Mouse (Mus musculus) retina, postnatal 7 days (tissue): ENCODE results near the gene Map3k1.

Experiments used
- DNase-seq: peaks from one replicate; pipeline ENCODE4 v3.0.0-alpha.2; 2012; ENCODE audit warnings: low read depth, low spot score

The Map3k1 gene

GRCm38 (mm10) chr13:111808637-111809465 is at the start of gene Map3k1:
TSS of gene Map3k1 (minus strand) at chr13:111808993.
- DNase-seq = peak; percentile 81

DNA sequence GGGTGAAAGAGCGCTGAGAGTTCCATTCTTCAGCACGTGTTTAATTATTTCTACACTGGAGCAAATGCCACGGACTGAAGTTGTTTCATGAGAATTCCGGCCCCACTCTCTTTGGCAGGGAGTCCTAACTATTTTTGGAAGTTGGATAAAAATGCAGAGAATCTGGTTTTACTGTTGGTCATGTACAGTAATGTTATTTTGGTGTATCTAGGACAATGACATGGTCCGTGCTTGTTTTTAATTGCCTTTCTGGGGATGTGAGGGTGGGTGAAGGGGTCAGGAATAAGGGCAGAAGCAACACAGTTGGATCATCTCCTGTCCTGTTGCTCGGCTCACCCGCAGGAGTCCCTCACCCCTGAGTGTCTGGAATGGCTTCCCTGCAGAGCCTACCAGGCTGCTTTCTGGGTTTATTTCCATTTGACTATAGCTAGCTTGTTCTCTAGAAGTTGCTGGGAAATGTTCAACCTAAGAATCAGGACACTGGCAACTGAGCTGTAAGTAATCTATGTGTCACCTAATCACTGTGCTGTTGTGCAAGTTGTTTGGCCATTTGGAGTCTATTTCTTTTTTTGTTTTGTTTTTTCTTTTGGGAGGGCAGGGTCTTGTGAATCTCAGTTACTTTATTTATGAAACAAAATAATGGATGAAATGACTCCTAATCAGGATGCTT is 48.1 kb upstream of the Map3k1 start:
- no peak for DNase-seq

GRCm38 (mm10) chr13:111856232-111856631 is 47.4 kb upstream of the Map3k1 start:
- no peak for DNase-seq

DNA sequence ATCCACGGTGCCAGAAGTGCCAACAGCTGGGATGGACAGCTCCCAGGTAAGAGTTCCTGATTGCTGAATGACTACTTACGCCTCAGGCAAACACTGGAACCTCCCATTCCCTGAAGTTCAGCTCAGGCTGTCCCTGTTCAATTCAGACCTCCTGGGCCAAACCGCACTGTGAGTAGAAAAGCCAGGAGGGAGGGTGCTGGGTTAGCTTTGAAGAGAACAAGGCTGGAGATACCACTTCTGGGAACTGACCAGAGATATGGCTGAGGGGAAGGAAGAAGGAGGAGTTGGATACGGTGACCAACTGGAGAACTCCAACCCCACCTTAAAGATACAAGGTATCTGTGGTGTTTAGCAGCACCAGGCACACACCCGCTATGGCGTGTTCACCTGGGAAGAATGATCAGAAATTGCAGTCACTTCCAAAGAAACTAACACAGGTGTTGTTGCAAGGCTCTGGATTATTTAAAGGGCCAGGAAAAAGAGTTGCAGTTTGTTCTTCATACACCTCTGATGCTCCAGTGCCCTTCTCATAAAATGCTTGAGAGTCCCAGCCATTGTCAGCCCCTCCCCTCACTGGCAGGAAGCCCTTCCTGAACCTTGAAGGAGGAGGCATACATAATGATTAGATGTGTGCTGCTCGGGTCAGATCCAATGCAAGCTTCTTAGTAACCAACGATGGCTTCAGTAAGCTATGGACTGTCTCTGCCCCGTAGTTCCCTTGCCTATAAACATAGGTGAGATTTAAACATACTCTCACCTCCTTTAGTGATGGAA is 43.8 kb upstream of the Map3k1 start:
- no peak for DNase-seq

GRCm38 (mm10) chr13:111850046-111850837 is 41.4 kb upstream of the Map3k1 start:
- DNase-seq = no peak

DNA sequence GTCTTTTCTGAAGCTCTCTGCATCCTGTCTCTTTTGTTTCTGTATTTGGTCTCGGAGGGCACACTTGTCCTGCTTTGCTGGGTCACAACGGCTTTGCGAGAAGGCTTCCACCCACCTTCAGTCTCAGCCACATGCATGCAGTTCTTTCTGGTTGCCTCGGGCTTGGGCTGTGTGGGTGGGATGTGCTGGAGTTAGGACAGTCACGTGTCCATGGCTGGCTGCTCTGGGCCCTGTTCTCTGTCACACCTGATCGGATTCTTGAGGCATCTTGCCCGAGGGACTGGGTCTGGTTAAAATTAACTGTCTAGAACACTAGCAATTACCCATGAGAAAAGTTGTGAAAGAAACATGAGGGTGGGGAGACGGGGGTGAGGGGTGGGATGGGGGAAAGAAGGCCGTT is 36.7 kb upstream of the Map3k1 start:
- no peak for DNase-seq

GRCm38 (mm10) chr13:111844313-111844712 is 35.5 kb upstream of the Map3k1 start:
- DNase-seq = no peak

DNA sequence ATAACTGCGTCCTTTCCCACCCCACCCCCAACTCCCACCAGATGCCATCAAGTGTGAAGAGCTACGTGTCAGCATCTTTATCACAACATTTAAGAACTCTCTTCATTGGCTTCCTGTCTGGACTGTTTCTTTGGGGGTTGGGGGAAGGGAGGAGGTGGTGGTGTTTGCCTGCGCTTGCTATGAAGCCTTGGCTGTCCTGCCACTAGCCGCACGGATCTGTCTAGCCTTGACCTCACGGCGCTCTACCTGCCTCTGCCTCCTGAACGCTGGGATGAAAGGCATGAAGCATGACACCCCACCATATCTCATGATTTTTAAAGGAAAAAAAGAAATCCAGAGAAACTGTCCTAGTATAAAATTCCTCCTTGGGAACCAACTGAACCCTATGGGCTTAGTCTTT is 27.0 kb upstream of the Map3k1 start:
- no peak for DNase-seq

DNA sequence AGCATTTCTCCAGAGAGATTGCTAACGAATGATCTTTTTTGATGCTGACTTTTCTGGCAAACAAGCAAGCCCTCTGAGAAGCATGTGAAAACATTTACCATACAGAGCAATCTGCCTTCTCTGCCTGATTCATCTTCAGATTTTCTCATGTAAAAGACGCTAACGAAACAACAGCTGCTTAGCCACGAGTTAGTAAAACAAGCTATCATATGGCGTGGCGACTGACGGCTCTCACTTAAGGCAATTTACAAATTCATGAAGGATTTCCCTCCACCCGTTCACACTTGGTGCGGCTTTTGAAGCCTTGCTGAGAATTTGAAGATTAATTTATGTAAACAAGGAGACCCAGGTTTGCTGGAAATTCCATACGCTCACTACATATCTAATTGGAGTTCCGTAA is 25.8 kb upstream of the Map3k1 start:
- DNase-seq = no peak

- no peak for DNase-seq
These were observed 20.7 kb upstream of the Map3k1 start for GRCm38 (mm10) chr13:111829473-111829872.

DNA sequence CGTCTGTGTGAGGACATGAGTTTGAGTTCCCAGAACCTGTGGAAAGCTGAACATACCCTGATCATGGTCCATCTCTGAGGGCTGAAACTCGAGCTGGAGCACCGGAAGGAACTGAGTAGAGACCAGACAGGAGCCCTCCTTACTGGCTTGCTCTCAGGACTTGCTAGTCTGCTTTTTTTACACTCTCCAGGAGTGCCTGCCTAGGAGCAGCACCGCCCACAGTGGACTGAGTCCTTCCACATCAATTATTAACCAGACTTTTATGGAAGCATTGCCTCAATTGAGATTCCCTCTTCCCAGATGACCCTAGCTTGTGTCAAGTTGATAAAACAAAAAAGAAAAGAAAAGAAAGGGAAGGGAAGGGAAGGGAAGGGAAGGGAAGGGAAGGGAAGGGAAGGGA is 18.7 kb upstream of the Map3k1 start:
- no peak for DNase-seq

GRCm38 (mm10) chr13:111824178-111824577 is 15.4 kb upstream of the Map3k1 start:
- DNase-seq = no peak

DNA sequence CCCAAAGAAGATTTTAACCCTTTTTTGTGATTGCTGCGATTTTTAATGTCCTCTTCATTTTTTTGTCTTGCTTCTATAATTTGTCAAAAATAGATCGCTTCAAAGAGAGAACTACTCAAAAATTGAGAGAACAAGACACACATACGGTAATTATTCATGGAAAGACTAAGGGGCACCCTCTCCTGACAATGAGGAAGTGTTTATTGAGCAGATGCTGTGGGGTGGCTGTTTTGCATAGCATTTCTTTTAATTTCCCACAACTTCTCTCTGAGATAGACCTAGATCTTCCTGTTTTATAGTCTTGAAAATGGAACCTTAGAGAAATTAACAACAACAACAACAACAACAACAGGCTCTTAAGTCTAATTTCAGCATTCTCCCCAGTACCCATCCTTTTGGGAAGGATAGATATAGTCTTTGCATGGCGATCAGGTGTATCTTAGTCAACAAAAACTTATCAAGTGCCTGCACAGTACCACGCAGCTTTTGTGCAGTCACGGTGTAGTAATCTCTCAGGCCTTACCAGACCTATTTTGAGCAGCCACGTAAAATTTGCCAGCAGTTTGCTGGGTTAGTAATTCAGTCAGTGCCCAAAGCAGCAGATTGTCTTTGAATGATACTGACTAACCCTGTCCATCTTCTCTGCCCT is 13.1 kb upstream of the Map3k1 start:
- no peak for DNase-seq

DNA sequence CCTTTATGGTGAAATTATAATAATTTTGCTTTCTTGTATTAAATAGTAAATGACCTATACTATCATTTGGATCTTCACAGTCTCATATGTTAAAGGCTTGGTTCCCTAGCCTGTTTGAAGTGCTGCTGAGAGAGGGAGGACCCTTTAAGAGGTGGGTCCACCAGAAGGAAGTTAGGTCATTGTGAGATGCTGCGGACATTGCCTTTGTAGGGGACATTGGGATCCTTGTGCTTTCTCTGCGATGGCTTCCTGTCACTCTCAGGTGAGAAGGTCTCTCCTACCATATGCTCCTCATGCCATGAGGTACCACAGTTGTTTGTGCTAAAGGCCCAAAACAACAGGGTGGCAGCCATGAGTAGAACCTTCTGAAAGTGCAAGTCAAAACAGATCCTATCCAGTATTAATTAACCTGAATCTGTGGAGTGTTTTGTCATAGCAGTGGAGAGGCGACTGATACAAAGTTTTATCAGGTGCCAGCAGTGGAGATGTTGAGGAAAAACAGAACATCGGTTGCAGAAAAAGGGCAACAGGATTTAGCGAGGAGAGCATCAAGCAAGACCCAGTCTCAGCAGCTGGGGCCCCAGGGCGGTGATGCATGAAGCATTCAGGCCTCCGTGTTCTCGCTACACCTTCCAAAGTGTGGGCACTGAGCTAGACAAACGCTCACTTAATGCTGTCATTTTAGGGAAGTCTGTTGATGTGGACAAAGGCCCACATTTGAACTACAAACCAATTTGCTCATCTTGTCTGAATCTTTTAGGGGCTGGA is 11.0 kb upstream of the Map3k1 start:
- DNase-seq = no peak

- DNase-seq = no peak
These were observed 10.3 kb upstream of the Map3k1 start for GRCm38 (mm10) chr13:111819106-111819505.

DNA sequence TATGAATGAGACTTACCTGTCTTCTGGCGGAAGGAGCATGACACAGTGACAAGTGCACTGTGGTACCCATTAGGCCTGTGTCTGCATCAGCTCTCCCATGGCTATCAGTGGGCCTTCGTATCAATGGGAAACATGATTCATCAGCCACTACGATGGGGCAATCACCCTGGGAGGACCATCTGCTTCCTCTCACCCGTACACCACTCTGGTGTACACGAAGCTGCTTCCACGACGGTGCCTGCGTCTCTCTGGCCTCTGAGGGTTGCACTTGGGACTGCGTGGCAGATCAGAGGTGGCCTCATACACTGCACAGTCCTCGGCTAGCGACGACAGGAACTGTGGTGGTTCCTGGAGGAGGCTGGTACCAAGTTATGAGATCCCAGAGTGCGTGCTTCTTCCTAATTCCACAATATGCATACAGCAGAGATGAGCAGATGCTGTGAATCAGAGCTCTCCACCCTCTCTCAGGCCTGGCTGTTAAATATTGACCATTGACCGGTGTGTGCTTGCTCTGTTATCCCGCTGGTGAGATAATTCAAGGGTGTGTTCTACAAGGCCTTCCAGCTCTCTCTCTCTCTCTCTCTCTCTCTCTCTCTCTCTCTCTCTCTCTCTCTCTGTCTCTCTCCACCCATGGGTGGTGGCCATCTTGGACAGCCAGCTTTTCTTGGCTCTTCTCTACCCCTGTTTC is 9.6 kb upstream of the Map3k1 start:
- DNase-seq = no peak

DNA sequence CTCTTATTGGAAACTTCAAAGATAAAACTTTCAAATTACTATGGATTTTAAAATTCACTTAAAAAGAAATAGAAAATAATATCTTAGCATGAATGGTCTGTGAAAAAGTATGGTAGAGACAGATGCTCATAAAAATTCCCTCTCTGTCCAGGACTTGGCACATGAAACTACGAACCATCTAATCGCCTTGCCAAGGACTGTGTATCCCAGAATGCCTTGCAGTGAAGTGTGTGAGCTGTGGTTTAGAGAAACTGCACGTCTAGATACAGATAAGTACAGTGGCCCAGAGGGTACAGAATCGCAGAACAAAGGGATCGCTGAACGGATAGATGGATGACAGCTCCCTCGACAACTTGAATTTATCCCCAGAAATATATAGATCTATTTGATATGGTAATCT is 9.0 kb upstream of the Map3k1 start:
- DNase-seq = no peak

DNA sequence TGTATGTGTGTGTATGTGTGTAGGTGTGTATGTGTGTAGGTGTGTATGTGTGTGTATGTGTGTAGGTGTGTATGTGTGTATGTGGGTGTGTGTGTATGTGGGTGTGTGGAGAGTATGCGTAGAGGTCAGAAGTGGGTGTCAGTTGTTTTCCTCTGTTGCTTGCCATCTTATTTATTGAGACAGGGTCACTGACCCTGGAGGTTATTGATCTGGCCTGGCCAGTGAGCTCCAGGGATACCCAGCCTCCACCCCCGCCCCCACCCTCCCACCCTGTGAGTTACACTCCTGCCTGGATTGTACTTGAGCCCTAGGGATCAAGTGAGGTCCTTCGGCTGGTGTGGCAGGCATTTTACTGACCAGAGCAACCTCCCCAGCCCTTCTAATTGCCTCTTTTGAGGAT is 7.6 kb upstream of the Map3k1 start:
- no peak for DNase-seq

GRCm38 (mm10) chr13:111815486-111815885 is 6.7 kb upstream of the Map3k1 start:
- DNase-seq = no peak

- no peak for DNase-seq
These were observed 6.2 kb upstream of the Map3k1 start for GRCm38 (mm10) chr13:111815017-111815416.
